Mouse (Mus musculus): Measurements from ENCODE around the gene Tiam1. TPM values are rescaled to one million over a fixed set of nuclear protein-coding genes. Genes with fewer than 3 reads are reported as not detected.
A peak's percentile ranks its signal among the peaks of the same experiment; 100 is the strongest.

Tiam1 gene
- polyA plus RNA-seq, 1 experiment from 2014 or later = 18.5 TPM

DNA sequence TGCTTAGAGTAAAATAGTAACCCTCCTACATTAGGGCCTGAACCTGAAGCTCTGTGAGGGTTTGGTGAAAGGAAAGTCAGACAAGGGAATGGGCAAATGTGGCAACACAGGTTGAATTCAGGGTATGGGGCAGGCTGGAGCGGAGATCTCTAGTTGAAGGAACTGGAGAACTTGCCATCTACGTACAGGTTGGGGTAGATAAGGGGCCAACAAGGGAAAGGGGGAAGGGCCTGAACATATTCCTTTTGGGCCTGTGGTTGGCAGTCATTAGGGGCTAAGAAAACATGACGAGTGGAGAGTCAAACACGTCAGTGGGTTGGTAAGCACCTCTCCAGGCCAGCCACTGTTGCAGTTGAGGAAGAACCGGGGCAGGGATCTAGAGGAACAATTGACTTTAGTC lies 36.3 kb upstream of the Tiam1 start:
- H3K4me2 ChIP-seq = no peak overlapping the region
- whole genome bisulfite sequencing = 65% methylated on average over 5 of the region's 5 CpGs
- no peaks in the 10 kb centered on the region for H3K36me3 ChIP-seq (ENCODE audit: insufficient read depth)
- TF ChIP-seq CTCF (IDR thresholded peaks at IDR 0.05; ENCODE audit: low read depth) = no peak
- no peaks in the 10 kb centered on the region for H3K4me1 ChIP-seq (ENCODE audit: insufficient read depth)
- no peaks in the 10 kb centered on the region for H3K27me3 ChIP-seq (ENCODE audit: insufficient read depth, low read length)
- no peak overlapping the region for H3K9ac ChIP-seq
- no peak overlapping the region for H3K27ac ChIP-seq (ENCODE audit: low read depth)
- H3K4me3 ChIP-seq (ENCODE audit: low read depth, low read length) = no peak overlapping the region
- DNase-seq = no peak
- no peaks in the 10 kb centered on the region for H3K9me3 ChIP-seq (ENCODE audit: low read depth, low read length)
- no peak for ATAC-seq (ENCODE audit: insufficient read depth)

GRCm38 (mm10) chr16:90178404-90178803 lies 34.8 kb upstream of the Tiam1 start:
- no peak for ATAC-seq (ENCODE audit: insufficient read depth)
- WGBS = 96% methylated on average over 3 of the region's 3 CpGs
- H3K9me3 ChIP-seq (ENCODE audit: low read depth, low read length) = no peaks in the 10 kb centered on the region

GRCm38 (mm10) chr16:90177425-90177824 lies 33.9 kb upstream of the Tiam1 start:
- Histone ChIP-seq H3K9ac (no peak overlapping the region), H3K4me3 (ENCODE audit: low read depth, low read length) (no peak overlapping the region), H3K4me1 (ENCODE audit: insufficient read depth) (no peaks in the 10 kb centered on the region), H3K9me3 (ENCODE audit: low read depth, low read length) (no peaks in the 10 kb centered on the region), H3K27ac (ENCODE audit: low read depth) (no peak overlapping the region), H3K4me2 (no peak overlapping the region), H3K36me3 (ENCODE audit: insufficient read depth) (no peaks in the 10 kb centered on the region), H3K27me3 (ENCODE audit: insufficient read depth, low read length) (no peaks in the 10 kb centered on the region)
- 56% methylated on average over 8 of the region's 8 CpGs for WGBS
- DNase-seq = peak; percentile 35
- ATAC-seq (ENCODE audit: insufficient read depth) = no peak
- TF ChIP-seq CTCF (IDR thresholded peaks at IDR 0.05; ENCODE audit: low read depth) = no peak

More at GRCm38 (mm10) chr16:90178404-90178803, 34.8 kb upstream of the Tiam1 start:
- Histone ChIP-seq H3K4me2 (no peak overlapping the region), H3K4me1 (ENCODE audit: insufficient read depth) (no peaks in the 10 kb centered on the region), H3K27me3 (ENCODE audit: insufficient read depth, low read length) (no peaks in the 10 kb centered on the region), H3K9ac (no peak overlapping the region), H3K27ac (ENCODE audit: low read depth) (no peak overlapping the region), H3K36me3 (ENCODE audit: insufficient read depth) (no peaks in the 10 kb centered on the region), H3K4me3 (ENCODE audit: low read depth, low read length) (no peak overlapping the region)
- no peak for DNase-seq
- no peak for TF ChIP-seq CTCF (IDR thresholded peaks at IDR 0.05; ENCODE audit: low read depth)

GRCm38 (mm10) chr16:90176472-90176871 lies 32.9 kb upstream of the Tiam1 start:
- DNase-seq = peak; percentile 44
- H3K4me2 ChIP-seq = no peak overlapping the region
- 35% methylated on average over 10 of the region's 10 CpGs for WGBS

DNA sequence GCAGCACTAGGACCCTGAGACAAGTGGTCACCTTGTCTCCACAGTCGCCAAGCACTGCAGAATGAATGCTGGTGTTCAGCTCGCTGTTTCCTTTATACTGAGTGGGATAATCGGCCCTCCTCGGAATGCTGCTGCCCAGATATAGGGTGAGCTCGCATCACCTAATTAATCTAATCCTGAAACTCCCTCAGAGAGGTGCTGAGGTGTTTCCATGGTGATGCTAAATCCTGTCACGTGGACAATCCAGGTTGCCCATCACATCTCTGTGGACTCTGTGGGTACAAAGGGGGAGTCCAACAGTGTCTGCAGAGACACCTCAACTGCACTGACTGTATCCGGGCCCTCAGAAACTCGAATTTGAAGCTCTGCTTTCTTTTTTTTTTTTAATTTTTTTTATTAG lies 27.8 kb upstream of the Tiam1 start:
- Histone ChIP-seq H3K27me3 (ENCODE audit: insufficient read depth, low read length) (no peaks in the 10 kb centered on the region), H3K4me3 (ENCODE audit: low read depth, low read length) (no peak overlapping the region), H3K4me2 (no peak overlapping the region), H3K36me3 (ENCODE audit: insufficient read depth) (no peaks in the 10 kb centered on the region), H3K27ac (ENCODE audit: low read depth) (no peak overlapping the region), H3K4me1 (ENCODE audit: insufficient read depth) (no peaks in the 10 kb centered on the region), H3K9me3 (ENCODE audit: low read depth, low read length) (no peaks in the 10 kb centered on the region), H3K9ac (no peak overlapping the region)
- no peak for ATAC-seq (ENCODE audit: insufficient read depth)
- no peak for TF ChIP-seq CTCF (IDR thresholded peaks at IDR 0.05; ENCODE audit: low read depth)
- 43% methylated on average over 8 of the region's 8 CpGs for WGBS
- no peak for DNase-seq

More at GRCm38 (mm10) chr16:90176472-90176871, 32.9 kb upstream of the Tiam1 start:
- H3K27ac ChIP-seq (ENCODE audit: low read depth) = no peak overlapping the region
- ATAC-seq (ENCODE audit: insufficient read depth) = peak; percentile 47; the same call in 1 of the 2 replicates
- no peaks in the 10 kb centered on the region for H3K4me1 ChIP-seq (ENCODE audit: insufficient read depth)
- H3K4me3 ChIP-seq (ENCODE audit: low read depth, low read length) = no peak overlapping the region
- no peaks in the 10 kb centered on the region for H3K27me3 ChIP-seq (ENCODE audit: insufficient read depth, low read length)
- no peak for TF ChIP-seq CTCF (IDR thresholded peaks at IDR 0.05; ENCODE audit: low read depth)
- H3K9me3 ChIP-seq (ENCODE audit: low read depth, low read length) = no peaks in the 10 kb centered on the region
- no peaks in the 10 kb centered on the region for H3K36me3 ChIP-seq (ENCODE audit: insufficient read depth)
- H3K9ac ChIP-seq = no peak overlapping the region

DNA sequence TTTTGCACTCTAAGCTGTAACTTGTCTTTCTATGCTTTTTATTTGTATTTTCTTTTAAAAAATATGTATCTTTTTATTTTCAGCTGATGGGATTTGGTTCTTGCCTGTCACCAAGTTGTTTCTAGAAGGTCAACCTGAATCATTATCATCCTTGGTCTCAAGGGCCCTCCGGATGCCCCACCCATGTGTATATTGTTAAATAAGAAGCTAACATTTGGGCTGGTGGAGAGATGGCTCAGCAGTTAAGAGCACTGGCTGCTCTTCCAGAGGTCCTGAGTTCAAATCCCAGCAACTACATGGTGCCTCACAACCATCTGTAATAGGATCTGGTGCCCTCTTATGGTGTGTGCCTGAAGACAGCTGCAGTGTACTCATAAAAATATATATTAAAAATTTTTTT lies 27.1 kb upstream of the Tiam1 start:
- H3K9me3 ChIP-seq (ENCODE audit: low read depth, low read length) = no peaks in the 10 kb centered on the region
- H3K36me3 ChIP-seq (ENCODE audit: insufficient read depth) = no peaks in the 10 kb centered on the region
- DNase-seq (no peak), ATAC-seq (ENCODE audit: insufficient read depth) (no peak)
- no peak overlapping the region for H3K4me3 ChIP-seq (ENCODE audit: low read depth, low read length)
- 91% methylated on average over 1 of the region's 1 CpGs for WGBS
- H3K4me2 ChIP-seq = no peak overlapping the region
- no peaks in the 10 kb centered on the region for H3K27me3 ChIP-seq (ENCODE audit: insufficient read depth, low read length)
- no peak overlapping the region for H3K9ac ChIP-seq
- no peak for TF ChIP-seq CTCF (IDR thresholded peaks at IDR 0.05; ENCODE audit: low read depth)
- no peaks in the 10 kb centered on the region for H3K4me1 ChIP-seq (ENCODE audit: insufficient read depth)
- H3K27ac ChIP-seq (ENCODE audit: low read depth) = no peak overlapping the region

- H3K4me2 ChIP-seq = no peak overlapping the region
- H3K4me1 ChIP-seq (ENCODE audit: insufficient read depth) = no peaks in the 10 kb centered on the region
- H3K27me3 ChIP-seq (ENCODE audit: insufficient read depth, low read length) = no peaks in the 10 kb centered on the region
- TF ChIP-seq CTCF (IDR thresholded peaks at IDR 0.05; ENCODE audit: low read depth) = no peak
- no peaks in the 10 kb centered on the region for H3K9me3 ChIP-seq (ENCODE audit: low read depth, low read length)
- DNase-seq = no peak
- no peaks in the 10 kb centered on the region for H3K36me3 ChIP-seq (ENCODE audit: insufficient read depth)
- no peak overlapping the region for H3K4me3 ChIP-seq (ENCODE audit: low read depth, low read length)
- no peak overlapping the region for H3K27ac ChIP-seq (ENCODE audit: low read depth)
- no peak overlapping the region for H3K9ac ChIP-seq
- no peak for ATAC-seq (ENCODE audit: insufficient read depth)
- WGBS = 50% methylated on average over 13 of the region's 13 CpGs
These were observed 26.5 kb upstream of the Tiam1 start for GRCm38 (mm10) chr16:90169863-90170630.

Measured in lung, embryonic 14.5 days (tissue).